Mouse (Mus musculus): ENCODE data around the gene Otogl.

GRCm38 (mm10) chr10:107899946-107900345, 12.0 kb downstream of the Otogl start:
- TF ChIP-seq CTCF (IDR thresholded peaks at IDR 0.05; ENCODE audit: extremely low read depth, insufficient read depth, low read length): no peak
- no peak for TF ChIP-seq POLR2A (IDR thresholded peaks at IDR 0.05; ENCODE audit: extremely low read depth, insufficient read depth, low read length)

Data from cortical plate, adult 2 months (tissue).